Mouse (Mus musculus) CH12.LX (cell line): ENCODE measurements around the gene Myo5a. TPM values are rescaled to one million over a fixed set of nuclear protein-coding genes. Genes with fewer than 3 reads are reported as not detected.

Experiments
- DNase-seq: peaks from one replicate; pipeline ENCODE4 v3.0.0-alpha.2; 2013; ENCODE audit errors: extremely low read depth
- H3K27ac ChIP-seq: 2 replicates; pipeline ENCODE4 v1.5.1; 2012; ENCODE audit warnings: low read depth, mild to moderate bottlenecking, control low read depth, moderate library complexity; ENCODE audit not compliant: insufficient read depth
- H3K27me3 ChIP-seq: replicated peaks from 2 replicates; pipeline ENCODE3; 2012; ENCODE audit warnings: inconsistent platforms
- H3K36me3 ChIP-seq, 2 experiments: replicated peaks in 1 of 2; 2 replicates each; pipeline versions ENCODE3 to v1.6.1; 2012; ENCODE audit warnings: inconsistent platforms in 1 of 2, low read length in 1 of 2, mild to moderate bottlenecking in 1 of 2, mixed read lengths in 1 of 2, moderate library complexity in 1 of 2; ENCODE audit not compliant: control insufficient read depth in 1 of 2, insufficient read depth in 1 of 2
- H3K4me1 ChIP-seq, 2 experiments: 2 replicates each; pipeline ENCODE4 v1.6.1; 2012; ENCODE audit warnings: inconsistent platforms in 1 of 2, moderate library complexity in 1 of 2; ENCODE audit not compliant: insufficient read depth in 2 of 2, control insufficient read depth in 1 of 2
- H3K4me2 ChIP-seq: 2 replicates; pipeline ENCODE4 v1.6.1; 2012; ENCODE audit warnings: low read depth, mild to moderate bottlenecking, control low read depth; ENCODE audit not compliant: poor library complexity, insufficient read depth, severe bottlenecking
- H3K4me3 ChIP-seq, 3 experiments: fragments of 150-350 bp in 1 of 3; sonication (generic) in 1 of 3; replicated peaks in 1 of 3; 2 replicates each; pipeline versions ENCODE3 to v1.5.1; 2011 to 2012; ENCODE audit warnings: low read depth in 2 of 3, low read length in 2 of 3, mild to moderate bottlenecking in 2 of 3, moderate library complexity in 2 of 3, control low read depth in 1 of 3, improper control_type of control experiment in 1 of 3, inconsistent platforms in 1 of 3, mixed read lengths in 1 of 3; ENCODE audit not compliant: poor library complexity in 1 of 3
- H3K79me2 ChIP-seq: replicated peaks from 2 replicates; pipeline ENCODE4 v1.6.1; 2012; ENCODE audit warnings: mild to moderate bottlenecking, moderate library complexity; ENCODE audit not compliant: control insufficient read depth, poor library complexity, insufficient read depth, severe bottlenecking; ENCODE audit errors: extremely low read depth
- H3K9ac ChIP-seq: 2 replicates; pipeline ENCODE4 v1.6.1; 2012; ENCODE audit warnings: low read depth, mild to moderate bottlenecking, control low read depth, moderate library complexity; ENCODE audit not compliant: insufficient read depth
- H3K9me3 ChIP-seq: replicated peaks from 2 replicates; pipeline ENCODE3; 2012; ENCODE audit warnings: low read length, inconsistent platforms, mixed read lengths
- BHLHE40 ChIP-seq: IDR thresholded peaks from 2 replicates; pipeline ENCODE4 v1.6.1; 2011; ENCODE audit warnings: mild to moderate bottlenecking, low read depth, low read length, improper control_type of control experiment
- CHD1 ChIP-seq: IDR thresholded peaks from 2 replicates; pipeline ENCODE4 v1.6.1; 2012; ENCODE audit warnings: low read depth, low read length, improper control_type of control experiment, inconsistent platforms
- CHD2 ChIP-seq: IDR thresholded peaks from 2 replicates; pipeline ENCODE4 v1.6.1; 2011; ENCODE audit warnings: low read length, improper control_type of control experiment
- CTCF ChIP-seq, 2 experiments: IDR thresholded peaks in 1 of 2; conservative IDR thresholded peaks in 1 of 2; 2 replicates each; pipeline ENCODE4 v1.5.1; 2011 to 2012; ENCODE audit warnings: low read depth in 2 of 2, low read length in 2 of 2, improper control_type of control experiment in 1 of 2, inconsistent platforms in 1 of 2, mild to moderate bottlenecking in 1 of 2, moderate library complexity in 1 of 2
- EP300 ChIP-seq: IDR thresholded peaks from 2 replicates; pipeline ENCODE4 v1.6.1; 2011; ENCODE audit warnings: low read length, improper control_type of control experiment
- ETS1 ChIP-seq: conservative IDR thresholded peaks from 2 replicates; pipeline ENCODE4 v1.6.1; 2012; ENCODE audit warnings: low read depth, mild to moderate bottlenecking, inconsistent platforms, low read length, improper control_type of control experiment, moderate library complexity
- HCFC1 ChIP-seq: IDR thresholded peaks from 2 replicates; pipeline ENCODE4 v1.6.1; 2012; ENCODE audit warnings: low read depth, mild to moderate bottlenecking, inconsistent platforms, low read length, improper control_type of control experiment
- IRF4 ChIP-seq: IDR thresholded peaks from 2 replicates; pipeline ENCODE4 v1.6.1; 2014; ENCODE audit warnings: low read depth, mild to moderate bottlenecking, inconsistent platforms, low read length, improper control_type of control experiment
- KAT2A ChIP-seq: IDR thresholded peaks from 2 replicates; pipeline ENCODE4 v1.6.1; 2012; ENCODE audit warnings: low read length, improper control_type of control experiment, inconsistent platforms; ENCODE audit not compliant: insufficient replicate concordance
- MAFK ChIP-seq: IDR thresholded peaks from 2 replicates; pipeline ENCODE4 v1.6.1; 2011; ENCODE audit warnings: low read length, improper control_type of control experiment; ENCODE audit not compliant: insufficient replicate concordance
- MAZ ChIP-seq: IDR thresholded peaks from 2 replicates; pipeline ENCODE4 v1.6.1; 2012; ENCODE audit warnings: low read depth, mild to moderate bottlenecking, inconsistent platforms, low read length, improper control_type of control experiment, moderate library complexity
- MEF2A ChIP-seq: IDR thresholded peaks from 2 replicates; pipeline ENCODE4 v1.6.1; 2014; ENCODE audit warnings: low read depth, mild to moderate bottlenecking, inconsistent platforms, low read length, improper control_type of control experiment, borderline replicate concordance
- NRF1 ChIP-seq: IDR thresholded peaks from 2 replicates; pipeline ENCODE4 v1.6.1; 2014; ENCODE audit warnings: low read depth, mild to moderate bottlenecking, inconsistent platforms, low read length, improper control_type of control experiment, moderate library complexity
- RAD21 ChIP-seq: IDR thresholded peaks from 2 replicates; pipeline ENCODE4 v1.6.1; 2011; ENCODE audit warnings: low read depth, mild to moderate bottlenecking, low read length, improper control_type of control experiment, moderate library complexity
- RCOR1 ChIP-seq: conservative IDR thresholded peaks from 2 replicates; pipeline ENCODE4 v1.6.1; 2012; ENCODE audit warnings: low read depth, mild to moderate bottlenecking, inconsistent platforms, low read length, improper control_type of control experiment
- TBP ChIP-seq: conservative IDR thresholded peaks from 2 replicates; pipeline ENCODE4 v1.6.1; 2011; ENCODE audit warnings: low read depth, low read length, improper control_type of control experiment
- UBTF ChIP-seq: IDR thresholded peaks from 2 replicates; pipeline ENCODE4 v1.6.1; 2012; ENCODE audit warnings: low read depth, mild to moderate bottlenecking, inconsistent platforms, low read length, improper control_type of control experiment, moderate library complexity
- USF1 ChIP-seq: IDR thresholded peaks from 2 replicates; pipeline ENCODE4 v1.6.1; 2014; ENCODE audit warnings: low read depth, mild to moderate bottlenecking, inconsistent platforms, low read length, improper control_type of control experiment
- USF2 ChIP-seq: conservative IDR thresholded peaks from 2 replicates; pipeline ENCODE4 v1.6.1; 2011; ENCODE audit warnings: low read depth, low read length, improper control_type of control experiment
- ZMIZ1 ChIP-seq: IDR thresholded peaks from 2 replicates; pipeline ENCODE4 v1.6.1; 2012; ENCODE audit warnings: low read depth, mild to moderate bottlenecking, inconsistent platforms, low read length, improper control_type of control experiment
- dilution Hi-C: fragments of 300-500 bp; cut with MboI; formaldehyde crosslinking; loops from 2 replicates; pipeline ENCODE4 v1.14.3; 2020; ENCODE audit warnings: low sequenced_read_pairs; ENCODE audit not compliant: extremely low pct_unique_long_range_greater_than_20kb, extremely low pct_ligation_motif_present
- in situ Hi-C: fragments of 300-500 bp; cut with MboI; formaldehyde crosslinking; loops from 3 replicates; pipeline ENCODE4 v1.14.3; 2019; ENCODE audit warnings: low sequenced_read_pairs, low pct_ligation_motif_present, low pct_unique_long_range_greater_than_20kb, mixed read lengths
- polyA plus RNA-seq: library from polyadenylated mRNA; unstranded; fragments of >175 nt; gene quantifications from 2 replicates; pipeline ENCODE4 v1.2.1, GENCODE M21; 2012; ENCODE audit warnings: low read depth; ENCODE audit not compliant: insufficient read length
- total RNA-seq, 2 experiments: library from RNA; depleted of rRNA; stranded (reverse); fragments of 300-350 nt in 1 of 2; fragments of >200 nt in 1 of 2; gene quantifications; 2 replicates each; pipeline ENCODE4 v1.2.3; 2012 to 2014

Myo5a gene
- total and polyA plus RNA-seq, 3 experiments: 55.0 to 107 (median 66.6) TPM

- TF ChIP-seq TBP (no peak), MAZ (no peak), MAFK (no peak), BHLHE40 (no peak), IRF4 (no peak), CHD1 (no peak), MEF2A (no peak), EP300 (no peak), RCOR1 (no peak), UBTF (no peak), CTCF (conservative IDR thresholded peaks at IDR 0.05 in 1 of 2, IDR thresholded peaks at IDR 0.05 in 1 of 2; ENCODE audit: low read depth in 2 of 2, low read length in 2 of 2) (no peak), RAD21 (no peak), ZMIZ1 (no peak), USF1 (no peak), HCFC1 (no peak), ETS1 (no peak), NRF1 (no peak), USF2 (no peak), KAT2A (no peak), CHD2 (no peak)
- DNase-seq: no peak
- no peak overlapping the region for H3K27ac ChIP-seq
- H3K4me1 ChIP-seq: peaks cover 0 to 7% of the 10 kb centered on the region in 2 experiments; a peak in 1 of 4 replicates
- H3K9me3 ChIP-seq: no peaks in the 10 kb centered on the region
- H3K4me2 ChIP-seq: no peak overlapping the region
- H3K27me3 ChIP-seq: no peaks in the 10 kb centered on the region
- dilution Hi-C loops: no loop called here
- in situ Hi-C loops: no loop called here
- H3K9ac ChIP-seq: no peak overlapping the region
- no peak overlapping the region for H3K4me3 ChIP-seq
- H3K79me2 ChIP-seq: no peaks in the 10 kb centered on the region
- H3K36me3 ChIP-seq: peaks cover 41 to 82% of the 10 kb centered on the region in 2 experiments
Measured at GRCm38 (mm10) chr9:75124201-75124721, 53.4 kb downstream of the Myo5a start.

GRCm38 (mm10) chr9:75130553-75130952, 59.7 kb downstream of the Myo5a start:
- dilution Hi-C loops (no loop called here), in situ Hi-C loops (no loop called here)
- Histone ChIP-seq H3K9ac (no peak overlapping the region), H3K27me3 (no peaks in the 10 kb centered on the region), H3K27ac (no peak overlapping the region), H3K4me3 (no peak overlapping the region), H3K4me2 (no peak overlapping the region), H3K4me1 (no peaks in the 10 kb centered on the region), H3K36me3 (peaks cover 46 to 80% of the 10 kb centered on the region in 2 experiments), H3K9me3 (no peaks in the 10 kb centered on the region), H3K79me2 (no peaks in the 10 kb centered on the region)
- DNase-seq: no peak
- TF ChIP-seq HCFC1 (no peak), ETS1 (no peak)
